Mouse (Mus musculus) heart, postnatal 0 days (tissue): ENCODE results near the gene Plekha3.

Source experiments
- CTCF ChIP-seq: IDR thresholded peaks from 2 replicates; pipeline ENCODE4 v1.5.1; 2016; ENCODE audit warnings: antibody characterized with exemption, control low read depth, low read depth
- EP300 ChIP-seq: IDR thresholded peaks from 2 replicates; pipeline ENCODE4 v1.6.1; 2016; ENCODE audit warnings: antibody characterized with exemption, low read depth

- TF ChIP-seq CTCF (no peak), EP300 (no peak)
Observed at GRCm38 (mm10) chr2:76659419-76659818, 15.7 kb upstream of the Plekha3 start.
